27 mouse cellular contexts compared by ENCODE assay signal in the genomic region with DNA sequence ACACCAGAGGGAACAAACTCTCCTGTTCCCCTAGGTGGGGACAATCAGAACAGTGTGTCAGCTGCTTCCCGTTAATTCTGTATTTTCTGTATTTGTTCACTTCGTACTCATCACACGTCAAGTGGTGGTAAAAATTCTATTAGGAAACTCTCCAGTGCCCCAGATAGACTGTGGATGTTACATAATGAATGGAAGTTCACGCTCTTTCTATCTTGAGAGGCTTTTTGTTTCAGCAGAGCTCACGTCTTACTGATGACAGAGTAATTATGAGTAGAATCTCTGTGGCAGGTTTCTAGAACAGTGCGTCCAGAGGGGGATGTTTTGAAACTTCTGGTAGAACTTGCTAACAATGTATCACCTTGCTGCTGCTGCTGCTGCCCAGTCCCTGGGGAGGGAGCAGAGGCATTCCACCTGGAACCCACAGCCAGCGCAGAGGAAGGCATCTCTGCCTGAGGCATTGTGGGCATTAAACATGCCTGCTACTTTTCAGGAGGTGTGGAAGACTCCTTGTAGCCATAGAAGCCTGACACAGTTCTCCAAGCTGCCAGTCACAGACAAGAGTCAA.
DNase-seq lines count a peak whose midpoint lies in the region; ATAC-seq lines count a peak whose summit lies in the region.
"Had no signal": no experiment of that assay in that cellular context is flagged by ENCODE, and none has a peak within 500 bp of the region (broad histone marks: within the 10 kb centered on the region; RNA-seq: fewer than 3 reads in every experiment).

No protein-coding gene starts in this region.

- intact Hi-C loops in left cerebral cortex, postnatal 10 days (cut with DNase I) = no loop called here

- no peak overlapping the region for H3K27ac ChIP-seq in heart, embryonic 15.5 days
- H3K27ac ChIP-seq in heart, embryonic 11.5 days (ENCODE audit: low read depth, low read length) = no peak overlapping the region
- H3K27ac ChIP-seq in midbrain, embryonic 13.5 days = no peak overlapping the region
- H3K27ac ChIP-seq: embryonic facial prominence, embryonic 10.5 days; embryonic facial prominence, embryonic 13.5 days; forebrain, embryonic 12.5 days; forebrain, embryonic 15.5 days; hindbrain, embryonic 10.5 days; hindbrain, embryonic 13.5 days; intestine, embryonic 15.5 days had no signal

- H3K27me3 ChIP-seq in heart, embryonic 15.5 days = peaks cover 32% of the 10 kb centered on the region
- peaks cover 20% of the 10 kb centered on the region for H3K27me3 ChIP-seq in heart, embryonic 11.5 days (ENCODE audit: control insufficient read depth, insufficient read depth, low read length)
- H3K27me3 ChIP-seq in midbrain, embryonic 13.5 days = no peaks in the 10 kb centered on the region
- H3K27me3 ChIP-seq: embryonic facial prominence, embryonic 13.5 days; forebrain, embryonic 12.5 days; forebrain, embryonic 15.5 days; hindbrain, embryonic 13.5 days; intestine, embryonic 15.5 days had no signal

- WGBS in heart, embryonic 15.5 days = 36% methylated on average over 7 of the region's 7 CpGs
- 55% methylated on average over 7 of the region's 7 CpGs for WGBS in heart, embryonic 11.5 days (ENCODE audit: insufficient replicate concordance)
- WGBS in midbrain, embryonic 13.5 days = 75% methylated on average over 7 of the region's 7 CpGs

- no peaks in the 10 kb centered on the region for H3K36me3 ChIP-seq in heart, embryonic 15.5 days
- H3K36me3 ChIP-seq in heart, embryonic 11.5 days (ENCODE audit: control insufficient read depth, insufficient read depth, low read length) = no peaks in the 10 kb centered on the region
- no peaks in the 10 kb centered on the region for H3K36me3 ChIP-seq in midbrain, embryonic 13.5 days
- H3K36me3 ChIP-seq: embryonic facial prominence, embryonic 10.5 days; embryonic facial prominence, embryonic 13.5 days; forebrain, embryonic 12.5 days; forebrain, embryonic 15.5 days; hindbrain, embryonic 10.5 days; hindbrain, embryonic 13.5 days; intestine, embryonic 15.5 days had no signal

- no peak overlapping the region for H3K9ac ChIP-seq in heart, embryonic 15.5 days
- H3K9ac ChIP-seq in heart, embryonic 11.5 days (ENCODE audit: low read depth, low read length) = no peak overlapping the region
- no peak overlapping the region for H3K9ac ChIP-seq in midbrain, embryonic 13.5 days (replicated peaks)
- H3K9ac ChIP-seq: embryonic facial prominence, embryonic 13.5 days; forebrain, embryonic 12.5 days; forebrain, embryonic 15.5 days; hindbrain, embryonic 13.5 days; intestine, embryonic 15.5 days had no signal

- 0 out of 2 replicates have a peak, but pooled peaks have one; percentile 19 for ATAC-seq in heart, embryonic 15.5 days (replicated peaks; ENCODE audit: insufficient number of reproducible peaks, insufficient read depth, low FRiP score, low read depth)
- ATAC-seq in heart, embryonic 11.5 days (replicated peaks; ENCODE audit: insufficient number of reproducible peaks, low FRiP score, low TSS enrichment) = no peak
- ATAC-seq in midbrain, embryonic 13.5 days = no peak
- ATAC-seq: activated CD4-positive, CD25-positive, alpha-beta regulatory T cell, adult 4 months; forebrain, embryonic 15.5 days; hindbrain, embryonic 16.5 days; intestine, embryonic 15.5 days had no signal

- H3K9me3 ChIP-seq in heart, embryonic 15.5 days (replicated peaks) = no peaks in the 10 kb centered on the region
- H3K9me3 ChIP-seq in heart, embryonic 11.5 days (replicated peaks; ENCODE audit: control insufficient read depth, low read length) = no peaks in the 10 kb centered on the region
- no peaks in the 10 kb centered on the region for H3K9me3 ChIP-seq in midbrain, embryonic 13.5 days
- H3K9me3 ChIP-seq: embryonic facial prominence, embryonic 10.5 days; embryonic facial prominence, embryonic 13.5 days; forebrain, embryonic 12.5 days; forebrain, embryonic 15.5 days; hindbrain, embryonic 10.5 days; hindbrain, embryonic 13.5 days; intestine, embryonic 15.5 days had no signal

- no peak overlapping the region for H3K4me3 ChIP-seq in heart, embryonic 15.5 days
- H3K4me3 ChIP-seq in heart, embryonic 11.5 days (ENCODE audit: low read depth, low read length) = no peak overlapping the region
- H3K4me3 ChIP-seq in midbrain, embryonic 13.5 days (replicated peaks) = no peak overlapping the region
- H3K4me3 ChIP-seq: embryonic facial prominence, embryonic 10.5 days; embryonic facial prominence, embryonic 13.5 days; erythroblast, embryonic 14.5 days; forebrain, embryonic 12.5 days; forebrain, embryonic 15.5 days; hindbrain, embryonic 10.5 days; hindbrain, embryonic 13.5 days; intestine, embryonic 15.5 days had no signal

- 0 out of 2 replicates have a peak overlapping the region, but pooled peaks have one; percentile 8 for H3K4me2 ChIP-seq in heart, embryonic 15.5 days
- no peak overlapping the region for H3K4me2 ChIP-seq in heart, embryonic 11.5 days
- H3K4me2 ChIP-seq in midbrain, embryonic 13.5 days (replicated peaks) = no peak overlapping the region
- H3K4me2 ChIP-seq: embryonic facial prominence, embryonic 13.5 days; forebrain, embryonic 12.5 days; forebrain, embryonic 15.5 days; hindbrain, embryonic 13.5 days; intestine, embryonic 15.5 days had no signal

- H3K4me1 ChIP-seq in heart, embryonic 15.5 days (replicated peaks) = peaks cover 44% of the 10 kb centered on the region
- peaks cover 20% of the 10 kb centered on the region for H3K4me1 ChIP-seq in heart, embryonic 11.5 days (ENCODE audit: control insufficient read depth, insufficient read depth, low read length)
- H3K4me1 ChIP-seq in midbrain, embryonic 13.5 days (replicated peaks) = peaks cover 9% of the 10 kb centered on the region
- H3K4me1 ChIP-seq: embryonic facial prominence, embryonic 13.5 days; forebrain, embryonic 12.5 days; forebrain, embryonic 15.5 days; intestine, embryonic 15.5 days had no signal

- peak; percentile 82 for DNase-seq in heart, adult 11 months
- DNase-seq in heart, adult 8-10 months (ENCODE audit: low spot score) = no peak
- peak; percentile 22 for DNase-seq in left cerebral cortex, adult 11 months (ENCODE audit: low spot score)
- no peak for DNase-seq in left cerebral cortex, postnatal 10 days (ENCODE audit: extremely low spot score in 1 of 2, low spot score in 2 of 2)
- peak; percentile 36 for DNase-seq in testis, postnatal 10 days (ENCODE audit: low spot score)
- DNase-seq: adrenal gland, adult 8-10 months; adrenal gland, postnatal 25 days; cerebellum, adult 11 months; cerebellum, adult 9-11 months; cerebellum, postnatal 25 days; embryo, embryonic 11 days; gastrocnemius, postnatal 25 days; heart, postnatal 14 days; kidney, adult 18-20 months had no signal

Comparison
In these comparisons a context has a peak if more than half of its experiments do, and no peak if none do; other contexts are left out.
1. DNase-seq: peak in heart, adult 11 months (single experiment), left cerebral cortex, adult 11 months (single experiment) and testis, postnatal 10 days (single experiment); none in heart, adult 8-10 months (single experiment) and left cerebral cortex, postnatal 10 days (0 of 2).